Mouse (Mus musculus): Measurements from ENCODE around the gene Cdip1. TPM values are rescaled to one million over a fixed set of nuclear protein-coding genes. Genes with fewer than 3 reads are reported as not detected.

Cdip1 gene
- 40.1 TPM for polyA plus RNA-seq (2014; fragmentation: Illumina TruSeq; extraction: RNeasy Lipid Tissue Mini Kit (QIAGEN cat#74804); ENCODE audit: low replicate concordance)

GRCm38 (mm10) chr16:4789810-4790559, at the start of gene Cdip1:
TSS of gene Cdip1 (minus strand) at chr16:4790292.

GRCm38 (mm10) chr16:4835191-4835590, 45.1 kb upstream of the Cdip1 start, which contains the start of gene 4930562C15Rik:
TSS of gene 4930562C15Rik (plus strand) at chr16:4835416.

GRCm38 (mm10) chr16:4725780-4726527, 64.1 kb downstream of the Cdip1 start, which contains the start of gene Hmox2:
TSS of gene Hmox2 (plus strand) at chr16:4726361.

GRCm38 (mm10) chr16:4718753-4719518, 71.2 kb downstream of the Cdip1 start, which contains the start of gene Nmral1:
TSS of gene Nmral1 (minus strand) at chr16:4719356.

Other genes with a start within 250 kb of the Cdip1 start
- 1.8 TPM for gene Srl, start 248.5 kb downstream of the Cdip1 start, polyA plus RNA-seq (2014; fragmentation: Illumina TruSeq; extraction: RNeasy Lipid Tissue Mini Kit (QIAGEN cat#74804); ENCODE audit: low replicate concordance)
- 2.0 TPM for gene Tfap4, start 230.4 kb downstream of the Cdip1 start, polyA plus RNA-seq (2014; fragmentation: Illumina TruSeq; extraction: RNeasy Lipid Tissue Mini Kit (QIAGEN cat#74804); ENCODE audit: low replicate concordance)
- 0.56 TPM for gene Glis2, start 195.6 kb downstream of the Cdip1 start, polyA plus RNA-seq (2014; fragmentation: Illumina TruSeq; extraction: RNeasy Lipid Tissue Mini Kit (QIAGEN cat#74804); ENCODE audit: low replicate concordance)
- gene Pam16, start 165.3 kb downstream of the Cdip1 start, polyA plus RNA-seq (2014; fragmentation: Illumina TruSeq; extraction: RNeasy Lipid Tissue Mini Kit (QIAGEN cat#74804); ENCODE audit: low replicate concordance): 8.9 TPM
- 0.48 TPM for gene Vasn, start 150.4 kb downstream of the Cdip1 start, polyA plus RNA-seq (2014; fragmentation: Illumina TruSeq; extraction: RNeasy Lipid Tissue Mini Kit (QIAGEN cat#74804); ENCODE audit: low replicate concordance)
- gene Dnaja3, start 150.3 kb downstream of the Cdip1 start, polyA plus RNA-seq (2014; fragmentation: Illumina TruSeq; extraction: RNeasy Lipid Tissue Mini Kit (QIAGEN cat#74804); ENCODE audit: low replicate concordance): 18.0 TPM
- 1.3 TPM for gene Coro7, start 110.5 kb downstream of the Cdip1 start, polyA plus RNA-seq (2014; fragmentation: Illumina TruSeq; extraction: RNeasy Lipid Tissue Mini Kit (QIAGEN cat#74804); ENCODE audit: low replicate concordance)
- 0.71 TPM for gene Nmral1, start 70.9 kb downstream of the Cdip1 start, polyA plus RNA-seq (2014; fragmentation: Illumina TruSeq; extraction: RNeasy Lipid Tissue Mini Kit (QIAGEN cat#74804); ENCODE audit: low replicate concordance)
- 47.3 TPM for gene Hmox2, start 63.9 kb downstream of the Cdip1 start, polyA plus RNA-seq (2014; fragmentation: Illumina TruSeq; extraction: RNeasy Lipid Tissue Mini Kit (QIAGEN cat#74804); ENCODE audit: low replicate concordance)
- gene 4930562C15Rik, start 45.1 kb upstream of the Cdip1 start, polyA plus RNA-seq (2014; fragmentation: Illumina TruSeq; extraction: RNeasy Lipid Tissue Mini Kit (QIAGEN cat#74804); ENCODE audit: low replicate concordance): not detected
- gene Ubald1, start 90.0 kb upstream of the Cdip1 start, polyA plus RNA-seq (2014; fragmentation: Illumina TruSeq; extraction: RNeasy Lipid Tissue Mini Kit (QIAGEN cat#74804); ENCODE audit: low replicate concordance): 0.22 TPM
- 4.9 TPM for gene Mgrn1, start 96.0 kb upstream of the Cdip1 start, polyA plus RNA-seq (2014; fragmentation: Illumina TruSeq; extraction: RNeasy Lipid Tissue Mini Kit (QIAGEN cat#74804); ENCODE audit: low replicate concordance)
- 2.7 TPM for gene Nudt16l1, start 148.5 kb upstream of the Cdip1 start, polyA plus RNA-seq (2014; fragmentation: Illumina TruSeq; extraction: RNeasy Lipid Tissue Mini Kit (QIAGEN cat#74804); ENCODE audit: low replicate concordance)
- 2.9 TPM for gene Anks3, start 173.9 kb upstream of the Cdip1 start, polyA plus RNA-seq (2014; fragmentation: Illumina TruSeq; extraction: RNeasy Lipid Tissue Mini Kit (QIAGEN cat#74804); ENCODE audit: low replicate concordance)
- not detected for gene Sept12, start 207.6 kb upstream of the Cdip1 start, polyA plus RNA-seq (2014; fragmentation: Illumina TruSeq; extraction: RNeasy Lipid Tissue Mini Kit (QIAGEN cat#74804); ENCODE audit: low replicate concordance)
- not detected for gene Smim22, start 217.0 kb upstream of the Cdip1 start, polyA plus RNA-seq (2014; fragmentation: Illumina TruSeq; extraction: RNeasy Lipid Tissue Mini Kit (QIAGEN cat#74804); ENCODE audit: low replicate concordance)
- gene Rogdi, start 223.3 kb upstream of the Cdip1 start, polyA plus RNA-seq (2014; fragmentation: Illumina TruSeq; extraction: RNeasy Lipid Tissue Mini Kit (QIAGEN cat#74804); ENCODE audit: low replicate concordance): 0.85 TPM